Mouse (Mus musculus): ENCODE data around the gene Agpat2. TPM values are rescaled to one million over a fixed set of nuclear protein-coding genes. Genes with fewer than 3 reads are reported as not detected.
A peak's percentile ranks its signal among the peaks of the same experiment; 100 is the strongest.

Gene Agpat2
- polyA plus RNA-seq, 1 experiment from 2014 or later = 8.7 TPM

- ATAC-seq (replicated peaks; ENCODE audit: insufficient number of reproducible peaks, low FRiP score, low TSS enrichment, low read depth) (no peak), DNase-seq (ENCODE audit: low spot score) (no peak)
- no peaks in the 10 kb centered on the region; the same call in 1 of the 2 replicates for H3K4me1 ChIP-seq (ENCODE audit: control insufficient read depth, insufficient read depth, low read length)
- H3K4me2 ChIP-seq (ENCODE audit: low read depth, low read length) = no peak overlapping the region
- no peak overlapping the region for H3K4me3 ChIP-seq (ENCODE audit: low read depth, low read length)
- no peaks in the 10 kb centered on the region for H3K9me3 ChIP-seq (replicated peaks; ENCODE audit: control insufficient read depth, low read length)
- 93% methylated on average over 1 of the region's 1 CpGs for WGBS
- no peak overlapping the region for H3K9ac ChIP-seq (replicated peaks; ENCODE audit: low read length)
- no peaks in the 10 kb centered on the region for H3K27me3 ChIP-seq (ENCODE audit: control insufficient read depth, insufficient read depth, low read length)
- H3K27ac ChIP-seq (replicated peaks; ENCODE audit: low read depth, low read length) = no peak overlapping the region
- H3K36me3 ChIP-seq (replicated peaks; ENCODE audit: control insufficient read depth, insufficient read depth, low read depth, low read length) = no peaks in the 10 kb centered on the region
These were observed 28.8 kb downstream of the Agpat2 start for GRCm38 (mm10) chr2:26575378-26575777.

- H3K4me3 ChIP-seq (ENCODE audit: low read depth, low read length) = no peak overlapping the region
- H3K9ac ChIP-seq (replicated peaks; ENCODE audit: low read length) = no peak overlapping the region
- no peak for DNase-seq (ENCODE audit: low spot score)
- no peak overlapping the region for H3K4me2 ChIP-seq (ENCODE audit: low read depth, low read length)
- no peak overlapping the region for H3K27ac ChIP-seq (replicated peaks; ENCODE audit: low read depth, low read length)
- no peaks in the 10 kb centered on the region for H3K9me3 ChIP-seq (replicated peaks; ENCODE audit: control insufficient read depth, low read length)
- H3K4me1 ChIP-seq (ENCODE audit: control insufficient read depth, insufficient read depth, low read length) = no peaks in the 10 kb centered on the region; the same call in 1 of the 2 replicates
- no peak for ATAC-seq (replicated peaks; ENCODE audit: insufficient number of reproducible peaks, low FRiP score, low TSS enrichment, low read depth)
- no peaks in the 10 kb centered on the region for H3K27me3 ChIP-seq (ENCODE audit: control insufficient read depth, insufficient read depth, low read length)
- WGBS = 55% methylated on average over 5 of the region's 5 CpGs
- no peaks in the 10 kb centered on the region for H3K36me3 ChIP-seq (replicated peaks; ENCODE audit: control insufficient read depth, insufficient read depth, low read depth, low read length)
These were observed 29.4 kb downstream of the Agpat2 start for GRCm38 (mm10) chr2:26574862-26575261.

GRCm38 (mm10) chr2:26573807-26574206 lies 30.4 kb downstream of the Agpat2 start:
- Histone ChIP-seq H3K4me1 (ENCODE audit: control insufficient read depth, insufficient read depth, low read length) (no peaks in the 10 kb centered on the region; the same call in 1 of the 2 replicates), H3K27ac (replicated peaks; ENCODE audit: low read depth, low read length) (no peak overlapping the region), H3K9ac (replicated peaks; ENCODE audit: low read length) (no peak overlapping the region), H3K9me3 (replicated peaks; ENCODE audit: control insufficient read depth, low read length) (no peaks in the 10 kb centered on the region), H3K27me3 (ENCODE audit: control insufficient read depth, insufficient read depth, low read length) (no peaks in the 10 kb centered on the region), H3K4me2 (ENCODE audit: low read depth, low read length) (no peak overlapping the region), H3K36me3 (replicated peaks; ENCODE audit: control insufficient read depth, insufficient read depth, low read depth, low read length) (no peaks in the 10 kb centered on the region), H3K4me3 (ENCODE audit: low read depth, low read length) (no peak overlapping the region)
- ATAC-seq (replicated peaks; ENCODE audit: insufficient number of reproducible peaks, low FRiP score, low TSS enrichment, low read depth) (no peak), DNase-seq (ENCODE audit: low spot score) (no peak)
- 33% methylated on average over 5 of the region's 5 CpGs for WGBS

GRCm38 (mm10) chr2:26573396-26573795 lies 30.8 kb downstream of the Agpat2 start:
- Histone ChIP-seq H3K9me3 (replicated peaks; ENCODE audit: control insufficient read depth, low read length) (no peaks in the 10 kb centered on the region), H3K36me3 (replicated peaks; ENCODE audit: control insufficient read depth, insufficient read depth, low read depth, low read length) (no peaks in the 10 kb centered on the region), H3K27me3 (ENCODE audit: control insufficient read depth, insufficient read depth, low read length) (no peaks in the 10 kb centered on the region), H3K4me3 (ENCODE audit: low read depth, low read length) (no peak overlapping the region), H3K4me2 (ENCODE audit: low read depth, low read length) (no peak overlapping the region), H3K27ac (replicated peaks; ENCODE audit: low read depth, low read length) (no peak overlapping the region), H3K4me1 (ENCODE audit: control insufficient read depth, insufficient read depth, low read length) (no peaks in the 10 kb centered on the region; the same call in 1 of the 2 replicates), H3K9ac (replicated peaks; ENCODE audit: low read length) (no peak overlapping the region)
- no peak for ATAC-seq (replicated peaks; ENCODE audit: insufficient number of reproducible peaks, low FRiP score, low TSS enrichment, low read depth)
- DNase-seq (ENCODE audit: low spot score) = no peak
- WGBS = 86% methylated on average over 12 of the region's 12 CpGs

GRCm38 (mm10) chr2:26571826-26572225 lies 32.4 kb downstream of the Agpat2 start:
- H3K4me3 ChIP-seq (ENCODE audit: low read depth, low read length) = no peak overlapping the region
- no peak overlapping the region for H3K4me2 ChIP-seq (ENCODE audit: low read depth, low read length)
- peak overlapping the region; percentile 3; the same call in 1 of the 2 replicates for H3K27ac ChIP-seq (replicated peaks; ENCODE audit: low read depth, low read length)
- WGBS = 68% methylated on average over 5 of the region's 5 CpGs
- H3K36me3 ChIP-seq (replicated peaks; ENCODE audit: control insufficient read depth, insufficient read depth, low read depth, low read length) = no peaks in the 10 kb centered on the region
- H3K27me3 ChIP-seq (ENCODE audit: control insufficient read depth, insufficient read depth, low read length) = no peaks in the 10 kb centered on the region
- DNase-seq (ENCODE audit: low spot score) (no peak), ATAC-seq (replicated peaks; ENCODE audit: insufficient number of reproducible peaks, low FRiP score, low TSS enrichment, low read depth) (no peak)
- no peak overlapping the region for H3K9ac ChIP-seq (replicated peaks; ENCODE audit: low read length)
- H3K4me1 ChIP-seq (ENCODE audit: control insufficient read depth, insufficient read depth, low read length) = no peaks in the 10 kb centered on the region
- no peaks in the 10 kb centered on the region for H3K9me3 ChIP-seq (replicated peaks; ENCODE audit: control insufficient read depth, low read length)

- Histone ChIP-seq H3K27me3 (ENCODE audit: control insufficient read depth, insufficient read depth, low read length) (no peaks in the 10 kb centered on the region), H3K9ac (replicated peaks; ENCODE audit: low read length) (no peak overlapping the region), H3K4me3 (ENCODE audit: low read depth, low read length) (no peak overlapping the region), H3K4me2 (ENCODE audit: low read depth, low read length) (no peak overlapping the region), H3K4me1 (ENCODE audit: control insufficient read depth, insufficient read depth, low read length) (no peaks in the 10 kb centered on the region), H3K36me3 (replicated peaks; ENCODE audit: control insufficient read depth, insufficient read depth, low read depth, low read length) (no peaks in the 10 kb centered on the region), H3K27ac (replicated peaks; ENCODE audit: low read depth, low read length) (peak overlapping the region; percentile 3; the same call in 1 of the 2 replicates), H3K9me3 (replicated peaks; ENCODE audit: control insufficient read depth, low read length) (no peaks in the 10 kb centered on the region)
- no peak for ATAC-seq (replicated peaks; ENCODE audit: insufficient number of reproducible peaks, low FRiP score, low TSS enrichment, low read depth)
- 80% methylated on average over 9 of the region's 9 CpGs for WGBS
- DNase-seq (ENCODE audit: low spot score) = no peak
These were observed 32.8 kb downstream of the Agpat2 start for GRCm38 (mm10) chr2:26571400-26571799.

- ATAC-seq (replicated peaks; ENCODE audit: insufficient number of reproducible peaks, low FRiP score, low TSS enrichment, low read depth) = no peak
- H3K27ac ChIP-seq (replicated peaks; ENCODE audit: low read depth, low read length) = no peak overlapping the region
- H3K4me3 ChIP-seq (ENCODE audit: low read depth, low read length) = no peak overlapping the region
These were observed 34.2 kb downstream of the Agpat2 start for GRCm38 (mm10) chr2:26570034-26570433.

GRCm38 (mm10) chr2:26566221-26566620 lies 38.0 kb downstream of the Agpat2 start:
- 24% methylated on average over 4 of the region's 4 CpGs for WGBS
- Histone ChIP-seq H3K27me3 (ENCODE audit: control insufficient read depth, insufficient read depth, low read length) (no peaks in the 10 kb centered on the region), H3K27ac (replicated peaks; ENCODE audit: low read depth, low read length) (no peak overlapping the region), H3K9me3 (replicated peaks; ENCODE audit: control insufficient read depth, low read length) (no peaks in the 10 kb centered on the region), H3K4me1 (ENCODE audit: control insufficient read depth, insufficient read depth, low read length) (no peaks in the 10 kb centered on the region), H3K36me3 (replicated peaks; ENCODE audit: control insufficient read depth, insufficient read depth, low read depth, low read length) (no peaks in the 10 kb centered on the region), H3K9ac (replicated peaks; ENCODE audit: low read length) (no peak overlapping the region), H3K4me3 (ENCODE audit: low read depth, low read length) (no peak overlapping the region), H3K4me2 (ENCODE audit: low read depth, low read length) (no peak overlapping the region)
- no peak for ATAC-seq (replicated peaks; ENCODE audit: insufficient number of reproducible peaks, low FRiP score, low TSS enrichment, low read depth)
- peak; percentile 52 for DNase-seq (ENCODE audit: low spot score)

More at GRCm38 (mm10) chr2:26570034-26570433, 34.2 kb downstream of the Agpat2 start:
- no peaks in the 10 kb centered on the region for H3K27me3 ChIP-seq (ENCODE audit: control insufficient read depth, insufficient read depth, low read length)
- no peaks in the 10 kb centered on the region for H3K36me3 ChIP-seq (replicated peaks; ENCODE audit: control insufficient read depth, insufficient read depth, low read depth, low read length)
- no peaks in the 10 kb centered on the region for H3K4me1 ChIP-seq (ENCODE audit: control insufficient read depth, insufficient read depth, low read length)
- H3K9me3 ChIP-seq (replicated peaks; ENCODE audit: control insufficient read depth, low read length) = no peaks in the 10 kb centered on the region
- peak; percentile 76 for DNase-seq (ENCODE audit: low spot score)
- H3K4me2 ChIP-seq (ENCODE audit: low read depth, low read length) = no peak overlapping the region
- H3K9ac ChIP-seq (replicated peaks; ENCODE audit: low read length) = no peak overlapping the region
- 6% methylated on average over 3 of the region's 3 CpGs for WGBS
